In the genomic region with DNA sequence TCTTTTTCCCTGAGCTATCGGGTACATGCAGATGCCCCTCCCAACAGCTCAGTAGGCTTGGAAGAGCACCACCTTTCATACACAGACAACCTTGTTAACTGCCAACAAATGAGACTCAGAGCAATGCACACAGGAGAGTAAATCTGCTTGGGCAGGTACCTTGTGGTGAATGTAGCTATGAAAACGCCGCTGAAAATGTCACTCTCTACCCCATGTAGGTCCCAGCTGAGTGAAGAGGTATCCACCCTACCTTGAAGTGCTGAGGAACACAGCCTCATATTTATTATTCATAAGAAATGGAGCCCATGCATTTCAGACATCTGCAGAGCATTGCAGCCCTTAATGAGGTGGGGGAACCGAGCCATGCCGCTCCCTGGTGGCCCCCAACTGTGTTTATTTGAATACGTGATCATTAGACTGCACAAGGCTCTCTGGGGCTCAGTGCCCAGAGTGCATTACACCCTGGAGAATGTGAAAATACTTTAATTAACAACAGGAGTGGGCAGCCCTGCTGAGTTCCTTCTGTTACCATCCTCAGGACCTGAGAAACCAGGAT, we compare ENCODE assay signal across 10 mouse cellular contexts. TPM values are rescaled to one million over a fixed set of nuclear protein-coding genes. Genes with fewer than 3 reads are reported as not detected.
A peak's percentile ranks its signal among the peaks of the same experiment; 100 is the strongest.
DNase-seq lines count a peak whose midpoint lies in the region; ATAC-seq lines count a peak whose summit lies in the region.
"Had no signal": no experiment of that assay in that cellular context is flagged by ENCODE, and none has a peak within 500 bp of the region (broad histone marks: within the 10 kb centered on the region; RNA-seq: fewer than 3 reads in every experiment).

No protein-coding gene starts in this region.

- 9% methylated on average over 6 of the region's 6 CpGs for WGBS in forebrain, embryonic 14.5 days
- WGBS in midbrain, embryonic 14.5 days, result 27% methylated on average over 6 of the region's 6 CpGs

- H3K4me2 ChIP-seq in forebrain, embryonic 14.5 days (ENCODE audit: low read length), result peak overlapping the region; percentile 14; the same call in 1 of the 2 replicates
- no peak overlapping the region for H3K4me2 ChIP-seq in midbrain, embryonic 14.5 days (ENCODE audit: low read length)

- peak overlapping the region; percentile 65; the same call in 1 of the 2 replicates for H3K27ac ChIP-seq in forebrain, embryonic 14.5 days (ENCODE audit: low read depth, low read length)
- peak overlapping the region; percentile 67 for H3K27ac ChIP-seq in midbrain, embryonic 14.5 days (replicated peaks; ENCODE audit: low read depth, low read length)
- H3K27ac ChIP-seq: left cerebral cortex, adult 2 months had no signal

- no peaks in the 10 kb centered on the region for H3K36me3 ChIP-seq in forebrain, embryonic 14.5 days (ENCODE audit: control insufficient read depth, insufficient read depth, low read length)
- no peaks in the 10 kb centered on the region for H3K36me3 ChIP-seq in midbrain, embryonic 14.5 days (ENCODE audit: control insufficient read depth, insufficient read depth, low read length)

- DNase-seq in brain, adult 2 months (ENCODE audit: low read depth, low spot score), result peak; percentile 66
- peak; percentile 2 for DNase-seq in cerebellum, adult 11 months
- DNase-seq in forebrain, embryonic 14.5 days (ENCODE audit: low spot score), result peak; percentile 92
- peak; percentile 70 for DNase-seq in midbrain, embryonic 14.5 days
- no peak for DNase-seq in gastrocnemius, postnatal 14 days
- DNase-seq in urinary bladder, postnatal 4 days (ENCODE audit: low spot score in 2 of 2), result no peak
- no peak for DNase-seq in MN1 (ENCODE audit: low spot score)
- DNase-seq: lung, postnatal 14 days; thymus, postnatal 25 days had no signal

- H3K4me1 ChIP-seq in forebrain, embryonic 14.5 days (ENCODE audit: control insufficient read depth, insufficient read depth, low read length), result peaks cover 11% of the 10 kb centered on the region
- H3K4me1 ChIP-seq in midbrain, embryonic 14.5 days (ENCODE audit: control insufficient read depth, insufficient read depth, low read length), result 0 out of 2 replicates have a peak, but pooled peaks cover 5% of the 10 kb centered on the region

- intact Hi-C loops in gastrocnemius, postnatal 14 days (cut with DNase I; ENCODE audit: low total_unique reads), result no loop called here

- no peaks in the 10 kb centered on the region for H3K9me3 ChIP-seq in forebrain, embryonic 14.5 days (replicated peaks; ENCODE audit: control insufficient read depth, low read length)
- no peaks in the 10 kb centered on the region for H3K9me3 ChIP-seq in midbrain, embryonic 14.5 days (ENCODE audit: control insufficient read depth, low read length)

- peak overlapping the region; percentile 18; the same call in 1 of the 2 replicates for H3K9ac ChIP-seq in forebrain, embryonic 14.5 days (ENCODE audit: low read length)
- no peak overlapping the region for H3K9ac ChIP-seq in midbrain, embryonic 14.5 days (replicated peaks; ENCODE audit: low read length)

- H3K4me3 ChIP-seq in forebrain, embryonic 14.5 days (ENCODE audit: low read depth, low read length), result no peak overlapping the region
- H3K4me3 ChIP-seq in midbrain, embryonic 14.5 days (replicated peaks; ENCODE audit: low read depth, low read length), result no peak overlapping the region
- H3K4me3 ChIP-seq: left cerebral cortex, adult 2 months had no signal

- peak; percentile 94 for ATAC-seq in forebrain, embryonic 14.5 days
- peak; percentile 80 for ATAC-seq in midbrain, embryonic 14.5 days (ENCODE audit: low FRiP score, low TSS enrichment)

- H3K27me3 ChIP-seq in forebrain, embryonic 14.5 days (replicated peaks; ENCODE audit: control insufficient read depth, insufficient read depth, low read length), result no peaks in the 10 kb centered on the region
- H3K27me3 ChIP-seq in midbrain, embryonic 14.5 days (ENCODE audit: control insufficient read depth, insufficient read depth, low read length), result no peaks in the 10 kb centered on the region

RNA-seq across cellular contexts. Expression of a gene that starts 53.8 kb away (rescaled TPM):
- polyA plus RNA-seq in forebrain, embryonic 14.5 days (2014; fragmentation: Nextera tagmentation; extraction: Ambion mirVana), result 5.2 and 11.1 TPM in 2 replicates
- 0.22 and 10.6 TPM in 2 replicates for polyA plus RNA-seq in midbrain, embryonic 14.5 days (2014; fragmentation: Nextera tagmentation; extraction: Ambion mirVana)
- 10 to 100 TPM; 16.0 to 17.2 TPM for total RNA-seq in gastrocnemius, postnatal 14 days (2021)

Comparison
In these comparisons a context has a peak if more than half of its experiments do, and no peak if none do; other contexts are left out.
1. DNase-seq: peak in brain, adult 2 months (single experiment), cerebellum, adult 11 months (single experiment), forebrain, embryonic 14.5 days (single experiment) and midbrain, embryonic 14.5 days (single experiment); none in gastrocnemius, postnatal 14 days (single experiment), urinary bladder, postnatal 4 days (0 of 2) and MN1 (single experiment).